Mouse (Mus musculus): ENCODE results near the gene Brd4.

- TF ChIP-seq UBTF (IDR thresholded peaks at IDR 0.05; ENCODE audit: borderline replicate concordance, insufficient read depth, low read depth, low read length) = no peak
- no peak for TF ChIP-seq ZMIZ1 (IDR thresholded peaks at IDR 0.05; ENCODE audit: low read depth, low read length)
- no peak for TF ChIP-seq ZC3H11A (IDR thresholded peaks at IDR 0.05; ENCODE audit: low read depth, low read length)
- TF ChIP-seq EP300 (IDR thresholded peaks at IDR 0.05; ENCODE audit: low read depth in 1 of 2, low read length in 2 of 2) = no peak
- no peak for TF ChIP-seq CTCF (IDR thresholded peaks at IDR 0.05 in 2 of 3, conservative IDR thresholded peaks at IDR 0.05 in 1 of 3; ENCODE audit: control insufficient read depth in 1 of 3, insufficient read depth in 1 of 3, low read depth in 2 of 3, low read length in 3 of 3, poor library complexity in 1 of 3, severe bottlenecking in 1 of 3)
- no peak for TF ChIP-seq SMC3 (IDR thresholded peaks at IDR 0.05; ENCODE audit: low read depth, low read length)
- no peak for TF ChIP-seq RAD21 (IDR thresholded peaks at IDR 0.05; ENCODE audit: low read depth, low read length)
- TF ChIP-seq POLR2A (IDR thresholded peaks at IDR 0.05; ENCODE audit: control insufficient read depth in 1 of 2, insufficient read depth in 1 of 2, low read depth in 1 of 2, low read length in 2 of 2, poor library complexity in 1 of 2) = no peak
- TF ChIP-seq SIN3A (IDR thresholded peaks at IDR 0.05; ENCODE audit: low read length) = no peak
- TF ChIP-seq ZNF384 (IDR thresholded peaks at IDR 0.05; ENCODE audit: low read depth, low read length) = peak; percentile 55
- no peak for TF ChIP-seq TBP (IDR thresholded peaks at IDR 0.05; ENCODE audit: low read depth, low read length)
Measured at GRCm38 (mm10) chr17:32176919-32177318, 107.6 kb downstream of the Brd4 start.

Measured in MEL (cell line).